Mouse (Mus musculus) E14TG2a.4 (cell line): ENCODE data around the gene Tenm4.

Experiments
- CTCF ChIP-seq: conservative IDR thresholded peaks from 2 replicates; pipeline ENCODE4 v1.5.1; 2014; ENCODE audit warnings: low read length
- NANOG ChIP-seq: IDR thresholded peaks from 2 replicates; pipeline ENCODE4 v1.6.1; 2014; ENCODE audit warnings: borderline replicate concordance, low read length, mixed read lengths
- POU5F1 ChIP-seq: IDR thresholded peaks from 2 replicates; pipeline ENCODE4 v1.6.1; 2014; ENCODE audit warnings: low read length, borderline replicate concordance

DNA sequence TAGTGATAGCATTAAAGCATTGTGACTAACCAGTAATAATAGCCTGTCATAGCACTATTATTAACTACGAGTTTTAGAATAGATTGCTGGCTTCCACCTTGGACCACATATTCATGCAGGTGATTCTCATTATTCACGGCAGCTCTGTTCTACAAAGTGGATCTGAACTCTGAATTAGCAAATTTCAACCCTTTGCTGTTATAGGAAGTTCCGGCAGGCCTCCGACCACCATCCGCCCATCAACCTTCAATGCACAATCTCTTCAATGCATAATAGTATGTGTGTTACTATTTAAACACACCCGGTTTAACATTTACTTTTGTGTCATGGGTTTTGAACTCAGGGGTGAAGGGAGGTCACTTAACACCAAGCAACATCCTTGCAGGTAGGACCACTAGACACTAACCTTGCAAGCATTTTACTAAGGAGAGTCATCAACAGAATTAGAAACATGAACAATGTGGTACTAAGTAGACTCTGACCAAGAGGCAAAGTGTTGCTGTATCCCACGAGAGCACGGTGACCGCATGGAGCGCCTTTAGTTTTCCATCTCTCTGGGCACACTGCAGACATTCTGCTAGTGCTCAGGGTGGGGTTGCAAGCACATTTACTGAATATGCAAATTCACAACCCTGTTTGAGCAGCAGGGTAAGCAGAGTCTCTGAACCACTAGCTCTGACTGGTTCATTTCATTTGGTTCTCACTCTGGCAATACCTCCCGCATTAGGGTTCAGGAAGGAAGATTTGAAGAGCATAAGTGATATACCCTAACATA, 213.9 kb downstream of the Tenm4 start:
- TF ChIP-seq CTCF (no peak), NANOG (no peak), POU5F1 (no peak)
